Mouse (Mus musculus) heart, embryonic 14.5 days (tissue): ENCODE data around the gene Ackr4. TPM values are rescaled to one million over a fixed set of nuclear protein-coding genes. Genes with fewer than 3 reads are reported as not detected.
A peak's percentile ranks its signal among the peaks of the same experiment; 100 is the strongest.

Experiments used
- ATAC-seq: fragments of 200-750 bp; cut with Nextera tagmentation; 2 replicates; pipeline ENCODE4 v1.8.0; 2017; ENCODE audit warnings: low read depth, moderate TSS enrichment; ENCODE audit not compliant: insufficient number of reproducible peaks, insufficient read depth, low FRiP score
- H3K27ac ChIP-seq, 2 experiments: fragments of 200-500 bp in 1 of 2; fragments of 300-500 bp in 1 of 2; sonication (generic) in 1 of 2; replicated peaks in 1 of 2; 2 replicates each; pipeline ENCODE4 v1.5.1; 2012 to 2014; ENCODE audit warnings: low read depth in 2 of 2, low read length in 2 of 2, control low read depth in 1 of 2, mild to moderate bottlenecking in 1 of 2, mixed read lengths in 1 of 2; ENCODE audit not compliant: control insufficient read depth in 1 of 2, insufficient read depth in 1 of 2
- H3K27me3 ChIP-seq: fragments of 300-500 bp; sonication (generic); 2 replicates; pipeline ENCODE4 v1.6.1; 2014; ENCODE audit warnings: mild to moderate bottlenecking, low read length, control low read depth; ENCODE audit not compliant: control insufficient read depth, insufficient read depth
- H3K36me3 ChIP-seq: fragments of 300-500 bp; sonication (generic); 2 replicates; pipeline ENCODE4 v1.6.1; 2014; ENCODE audit warnings: mild to moderate bottlenecking, control low read depth, low read length, mixed read lengths; ENCODE audit not compliant: control insufficient read depth, insufficient read depth
- H3K4me1 ChIP-seq, 2 experiments: fragments of 200-500 bp in 1 of 2; fragments of 300-500 bp in 1 of 2; sonication (generic) in 1 of 2; 2 replicates each; pipeline ENCODE4 v1.6.1; 2012 to 2014; ENCODE audit warnings: low read length in 2 of 2, control low read depth in 1 of 2, mixed read lengths in 1 of 2; ENCODE audit not compliant: control insufficient read depth in 2 of 2, insufficient read depth in 2 of 2
- H3K4me2 ChIP-seq: fragments of 300-500 bp; sonication (generic); 2 replicates; pipeline ENCODE4 v1.6.1; 2014; ENCODE audit warnings: mild to moderate bottlenecking, low read length
- H3K4me3 ChIP-seq, 2 experiments: fragments of 200-500 bp in 1 of 2; fragments of 300-500 bp in 1 of 2; sonication (generic) in 1 of 2; 2 replicates each; pipeline ENCODE4 v1.5.1; 2012 to 2014; ENCODE audit warnings: low read length in 2 of 2, mild to moderate bottlenecking in 2 of 2, control low read depth in 1 of 2, low read depth in 1 of 2, moderate library complexity in 1 of 2; ENCODE audit not compliant: control insufficient read depth in 1 of 2, insufficient read depth in 1 of 2
- H3K9ac ChIP-seq: fragments of 300-500 bp; sonication (generic); 2 replicates; pipeline ENCODE4 v1.6.1; 2014; ENCODE audit warnings: mild to moderate bottlenecking, low read length
- H3K9me3 ChIP-seq: fragments of 300-500 bp; sonication (generic); 2 replicates; pipeline ENCODE4 v1.6.1; 2016; ENCODE audit warnings: low read length, control low read depth; ENCODE audit not compliant: control insufficient read depth
- WGBS: fragments of 180-500 bp; shearing (Covaris S2); extraction: QIAGEN DNeasy Blood & Tissue Kit; methylation state at CpG from one replicate; pipeline ENCODE4 v1.1.7; 2014; 5-methylcytosine and 5-hydroxymethylcytosine counted together
- polyA plus RNA-seq: library from polyadenylated mRNA; unstranded; fragments of >200 nt; fragmentation: Nextera tagmentation; extraction: Ambion mirVana; gene quantifications from 2 replicates; pipeline ENCODE4 v1.2.1, GENCODE M21; 2014

Gene Ackr4
- polyA plus RNA-seq, 1 experiment from 2014 or later = 3.6 TPM

DNA sequence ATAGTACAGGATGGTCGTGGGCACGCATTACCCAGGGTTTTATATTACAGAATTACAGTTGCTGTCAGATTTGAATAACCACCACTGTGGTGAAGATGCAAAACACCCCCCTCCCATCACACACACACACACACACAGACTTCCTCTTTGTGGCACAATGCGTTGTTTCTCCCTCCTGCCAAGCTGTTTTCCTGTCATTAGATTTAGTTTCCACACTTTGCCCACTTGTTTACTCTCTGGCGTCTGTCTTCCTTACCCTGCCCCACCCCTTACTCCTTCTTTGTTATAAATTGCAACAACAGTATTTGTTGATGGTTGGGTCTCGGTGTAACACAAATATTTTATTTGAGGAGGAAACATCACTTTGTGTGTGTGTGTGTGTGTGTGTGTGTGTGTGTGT is 28.5 kb downstream of the Ackr4 start:
- Histone ChIP-seq H3K4me3 (no peak overlapping the region), H3K27me3 (no peaks in the 10 kb centered on the region), H3K9me3 (no peaks in the 10 kb centered on the region), H3K27ac (no peak overlapping the region), H3K4me2 (no peak overlapping the region), H3K4me1 (peaks cover 5 to 6% of the 10 kb centered on the region in 2 experiments; a peak in 3 of 4 replicates), H3K9ac (no peak overlapping the region), H3K36me3 (peaks cover 7% of the 10 kb centered on the region; the same call in 1 of the 2 replicates)
- ATAC-seq = no peak
- 70% methylated on average over 5 of the region's 5 CpGs for WGBS

GRCm38 (mm10) chr9:104092945-104093344 is 33.8 kb downstream of the Ackr4 start:
- Histone ChIP-seq H3K4me1 (peaks cover 0 to 7% of the 10 kb centered on the region in 2 experiments; a peak in 2 of 4 replicates), H3K27me3 (no peaks in the 10 kb centered on the region), H3K4me2 (no peak overlapping the region), H3K9ac (no peak overlapping the region), H3K27ac (no peak overlapping the region), H3K9me3 (no peaks in the 10 kb centered on the region), H3K36me3 (peaks cover 12% of the 10 kb centered on the region), H3K4me3 (no peak overlapping the region)
- no peak for ATAC-seq
- WGBS = 89% methylated on average over 5 of the region's 5 CpGs

GRCm38 (mm10) chr9:104088555-104088954 is 38.2 kb downstream of the Ackr4 start:
- H3K4me2 ChIP-seq = no peak overlapping the region
- no peak for ATAC-seq
- 60% methylated on average over 8 of the region's 8 CpGs for WGBS

GRCm38 (mm10) chr9:104085730-104086429 is 40.9 kb downstream of the Ackr4 start:
- Histone ChIP-seq H3K27me3 (no peaks in the 10 kb centered on the region), H3K4me3 (no peak overlapping the region), H3K27ac (no peak overlapping the region), H3K9me3 (no peaks in the 10 kb centered on the region), H3K9ac (no peak overlapping the region), H3K36me3 (peaks cover 22% of the 10 kb centered on the region), H3K4me1 (peaks cover 0 to 7% of the 10 kb centered on the region in 2 experiments; a peak in 2 of 4 replicates), H3K4me2 (no peak overlapping the region)
- 67% methylated on average over 4 of the region's 4 CpGs for WGBS
- ATAC-seq = no peak

More at GRCm38 (mm10) chr9:104088555-104088954, 38.2 kb downstream of the Ackr4 start:
- Histone ChIP-seq H3K9ac (no peak overlapping the region), H3K4me1 (peaks cover 0 to 7% of the 10 kb centered on the region in 2 experiments; a peak in 2 of 4 replicates), H3K9me3 (no peaks in the 10 kb centered on the region), H3K4me3 (no peak overlapping the region), H3K36me3 (peaks cover 19% of the 10 kb centered on the region), H3K27me3 (no peaks in the 10 kb centered on the region), H3K27ac (peak overlapping the region; percentile 68 to 76; a peak in 3 of 4 replicates)

DNA sequence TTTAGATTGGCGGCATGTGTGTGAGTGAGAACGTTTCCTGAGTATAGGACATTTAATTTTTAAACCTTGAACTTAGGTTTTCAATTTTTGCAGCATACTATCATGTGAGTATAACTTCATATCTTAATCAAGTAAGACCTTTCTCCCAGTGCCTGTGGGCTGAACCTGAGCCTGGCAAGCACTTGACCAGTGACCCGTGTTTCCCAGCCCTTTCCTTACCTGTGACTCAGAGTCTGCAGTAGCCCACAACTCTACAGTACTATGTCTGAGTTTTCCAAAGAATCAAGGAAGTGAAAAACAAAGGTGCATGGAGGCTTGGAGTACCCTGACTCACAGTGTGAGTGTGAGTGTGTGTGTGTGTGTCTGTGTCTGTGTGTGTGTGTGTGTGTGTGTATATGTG is 46.7 kb downstream of the Ackr4 start:
- H3K9ac ChIP-seq = no peak overlapping the region
- H3K36me3 ChIP-seq = peaks cover 18% of the 10 kb centered on the region
- WGBS = 67% methylated on average over 3 of the region's 3 CpGs
- no peaks in the 10 kb centered on the region for H3K4me1 ChIP-seq
- H3K9me3 ChIP-seq = no peaks in the 10 kb centered on the region
- no peak for ATAC-seq
- no peak overlapping the region for H3K27ac ChIP-seq
- H3K4me3 ChIP-seq = no peak overlapping the region
- H3K27me3 ChIP-seq = no peaks in the 10 kb centered on the region
- H3K4me2 ChIP-seq = no peak overlapping the region

GRCm38 (mm10) chr9:104079379-104079778 is 47.4 kb downstream of the Ackr4 start:
- ATAC-seq = no peak
- Histone ChIP-seq H3K27me3 (no peaks in the 10 kb centered on the region), H3K4me1 (no peaks in the 10 kb centered on the region), H3K9me3 (no peaks in the 10 kb centered on the region), H3K36me3 (peaks cover 14% of the 10 kb centered on the region), H3K9ac (no peak overlapping the region), H3K27ac (no peak overlapping the region), H3K4me3 (no peak overlapping the region), H3K4me2 (no peak overlapping the region)
- WGBS = 47% methylated on average over 5 of the region's 5 CpGs

DNA sequence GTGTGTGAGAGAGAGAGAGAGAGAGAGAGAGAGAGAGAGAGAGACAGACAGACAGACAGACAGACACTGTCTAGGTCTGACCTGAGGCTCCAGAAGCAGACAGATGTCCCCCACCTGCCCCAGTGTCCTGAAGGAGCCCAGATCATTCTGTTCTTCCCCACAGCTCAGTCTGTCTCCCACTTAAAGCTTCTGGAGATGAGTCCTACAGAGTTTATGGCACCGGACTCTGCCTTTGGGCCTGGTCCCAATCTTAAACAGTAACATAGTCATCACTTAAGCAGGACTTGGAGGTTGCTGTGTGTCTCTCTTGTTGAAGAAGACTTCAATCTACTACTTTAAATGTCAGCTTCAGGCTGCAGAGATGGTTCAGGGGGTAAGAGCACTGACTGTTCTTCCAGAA is 48.0 kb downstream of the Ackr4 start:
- Histone ChIP-seq H3K4me1 (no peaks in the 10 kb centered on the region), H3K4me2 (no peak overlapping the region), H3K9me3 (no peaks in the 10 kb centered on the region), H3K27ac (no peak overlapping the region), H3K27me3 (no peaks in the 10 kb centered on the region), H3K36me3 (peaks cover 12% of the 10 kb centered on the region; the same call in 1 of the 2 replicates), H3K9ac (no peak overlapping the region), H3K4me3 (no peak overlapping the region)
- 100% methylated on average over 1 of the region's 1 CpGs for WGBS
- no peak for ATAC-seq

DNA sequence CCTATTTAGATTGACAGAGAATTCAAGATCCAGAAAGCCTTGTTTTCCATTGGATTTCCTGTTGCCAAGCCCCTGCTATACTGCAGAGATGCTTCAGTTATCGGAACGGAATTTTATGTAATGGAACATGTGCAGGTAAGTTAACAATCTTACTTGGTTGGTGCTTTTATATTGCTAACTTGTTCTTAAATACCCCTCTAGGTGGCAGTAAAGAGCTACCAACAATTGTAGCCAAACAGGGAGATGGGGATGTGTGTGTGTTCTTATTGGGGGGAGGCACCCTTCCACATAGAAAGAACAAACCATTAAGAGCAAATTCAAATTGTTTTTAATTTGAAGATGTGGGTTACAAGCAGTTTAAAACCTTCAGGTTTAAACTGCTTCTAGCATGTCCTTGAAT is 50.9 kb downstream of the Ackr4 start:
- Histone ChIP-seq H3K9me3 (no peaks in the 10 kb centered on the region), H3K4me2 (no peak overlapping the region), H3K27me3 (no peaks in the 10 kb centered on the region), H3K4me3 (no peak overlapping the region), H3K9ac (no peak overlapping the region), H3K36me3 (0 out of 2 replicates have a peak, but pooled peaks cover 5% of the 10 kb centered on the region), H3K4me1 (no peaks in the 10 kb centered on the region), H3K27ac (no peak overlapping the region)
- WGBS = 66% methylated on average over 2 of the region's 2 CpGs
- ATAC-seq = no peak
